Mouse (Mus musculus) MN1 (cell line): ENCODE measurements around the gene Cd82.
A peak's percentile ranks its signal among the peaks of the same experiment; 100 is the strongest.

Experiments
- DNase-seq: peaks from one replicate; pipeline ENCODE4 v3.0.0-alpha.2; 2016; ENCODE audit warnings: low spot score

Cd82 gene

GRCm38 (mm10) chr2:93466314-93466713 lies 3.4 kb upstream of the Cd82 start:
- no peak for DNase-seq

- peak; percentile 92 for DNase-seq
Observed at GRCm38 (mm10) chr2:93461869-93462714, 848 bp downstream of the Cd82 start.

GRCm38 (mm10) chr2:93460786-93461469 lies 2.0 kb downstream of the Cd82 start:
- no peak for DNase-seq

GRCm38 (mm10) chr2:93459208-93459920 lies 3.6 kb downstream of the Cd82 start:
- DNase-seq: no peak

GRCm38 (mm10) chr2:93458332-93459207 lies 4.4 kb downstream of the Cd82 start:
- peak; percentile 60 for DNase-seq

GRCm38 (mm10) chr2:93457426-93458130 lies 5.4 kb downstream of the Cd82 start:
- DNase-seq: no peak

- no peak for DNase-seq
Observed at GRCm38 (mm10) chr2:93456140-93456539, 6.8 kb downstream of the Cd82 start.

- DNase-seq: peak; percentile 50
Observed at GRCm38 (mm10) chr2:93454817-93455591, 7.9 kb downstream of the Cd82 start.

- no peak for DNase-seq
Observed at GRCm38 (mm10) chr2:93454334-93454733, 8.6 kb downstream of the Cd82 start.

GRCm38 (mm10) chr2:93453046-93453445 lies 9.9 kb downstream of the Cd82 start:
- DNase-seq: no peak

GRCm38 (mm10) chr2:93452506-93452905 lies 10.4 kb downstream of the Cd82 start:
- no peak for DNase-seq

- DNase-seq: no peak
Observed at GRCm38 (mm10) chr2:93452057-93452456, 10.9 kb downstream of the Cd82 start.

- no peak for DNase-seq
Observed at GRCm38 (mm10) chr2:93451219-93451938, 11.6 kb downstream of the Cd82 start.

GRCm38 (mm10) chr2:93450695-93451094 lies 12.2 kb downstream of the Cd82 start:
- no peak for DNase-seq

GRCm38 (mm10) chr2:93449657-93450056 lies 13.3 kb downstream of the Cd82 start:
- DNase-seq: no peak

- DNase-seq: no peak
Observed at GRCm38 (mm10) chr2:93448774-93449173, 14.2 kb downstream of the Cd82 start.

- DNase-seq: no peak
Observed at GRCm38 (mm10) chr2:93447500-93448249, 15.3 kb downstream of the Cd82 start.

- DNase-seq: no peak
Observed at GRCm38 (mm10) chr2:93446606-93447353, 16.2 kb downstream of the Cd82 start.
